Mouse (Mus musculus): ENCODE results near the gene E130114P18Rik.

E130114P18Rik gene

GRCm38 (mm10) chr4:97777706-97778176, at the start of gene E130114P18Rik:
Gene E130114P18Rik (minus strand): TSS chr4:97778078.
- DNase-seq (ENCODE audit: low read depth, low spot score): peak; percentile 59

GRCm38 (mm10) chr4:97827115-97827514, 49.2 kb upstream of the E130114P18Rik start:
- no peak for DNase-seq (ENCODE audit: low read depth, low spot score)

- DNase-seq (ENCODE audit: low read depth, low spot score): no peak
These were observed 48.0 kb upstream of the E130114P18Rik start for GRCm38 (mm10) chr4:97825841-97826240.

GRCm38 (mm10) chr4:97825432-97825831, 47.6 kb upstream of the E130114P18Rik start:
- DNase-seq (ENCODE audit: low read depth, low spot score): no peak

- DNase-seq (ENCODE audit: low read depth, low spot score): no peak
These were observed 46.6 kb upstream of the E130114P18Rik start for GRCm38 (mm10) chr4:97824451-97824850.

GRCm38 (mm10) chr4:97823512-97823911, 45.6 kb upstream of the E130114P18Rik start:
- no peak for DNase-seq (ENCODE audit: low read depth, low spot score)

- no peak for DNase-seq (ENCODE audit: low read depth, low spot score)
These were observed 43.8 kb upstream of the E130114P18Rik start for GRCm38 (mm10) chr4:97821556-97822251.

- no peak for DNase-seq (ENCODE audit: low read depth, low spot score)
These were observed 42.8 kb upstream of the E130114P18Rik start for GRCm38 (mm10) chr4:97820474-97821259.

- no peak for DNase-seq (ENCODE audit: low read depth, low spot score)
These were observed 41.2 kb upstream of the E130114P18Rik start for GRCm38 (mm10) chr4:97819101-97819500.

- DNase-seq (ENCODE audit: low read depth, low spot score): no peak
These were observed 40.6 kb upstream of the E130114P18Rik start for GRCm38 (mm10) chr4:97818498-97818897.

GRCm38 (mm10) chr4:97817741-97818140, 39.9 kb upstream of the E130114P18Rik start:
- DNase-seq (ENCODE audit: low read depth, low spot score): no peak

- no peak for DNase-seq (ENCODE audit: low read depth, low spot score)
These were observed 38.9 kb upstream of the E130114P18Rik start for GRCm38 (mm10) chr4:97816753-97817152.

- no peak for DNase-seq (ENCODE audit: low read depth, low spot score)
These were observed 38.1 kb upstream of the E130114P18Rik start for GRCm38 (mm10) chr4:97816001-97816400.

- DNase-seq (ENCODE audit: low read depth, low spot score): no peak
These were observed 36.6 kb upstream of the E130114P18Rik start for GRCm38 (mm10) chr4:97814515-97814914.

- DNase-seq (ENCODE audit: low read depth, low spot score): no peak
These were observed 36.1 kb upstream of the E130114P18Rik start for GRCm38 (mm10) chr4:97813996-97814395.

- DNase-seq (ENCODE audit: low read depth, low spot score): no peak
These were observed 35.2 kb upstream of the E130114P18Rik start for GRCm38 (mm10) chr4:97813035-97813434.

GRCm38 (mm10) chr4:97810348-97810939, 32.6 kb upstream of the E130114P18Rik start:
- DNase-seq (ENCODE audit: low read depth, low spot score): no peak

- DNase-seq (ENCODE audit: low read depth, low spot score): no peak
These were observed 31.9 kb upstream of the E130114P18Rik start for GRCm38 (mm10) chr4:97809582-97810295.

- no peak for DNase-seq (ENCODE audit: low read depth, low spot score)
These were observed 31.0 kb upstream of the E130114P18Rik start for GRCm38 (mm10) chr4:97808885-97809284.

GRCm38 (mm10) chr4:97806924-97807323, 29.0 kb upstream of the E130114P18Rik start:
- no peak for DNase-seq (ENCODE audit: low read depth, low spot score)
